Mouse (Mus musculus): ENCODE results near the gene Gp1ba. TPM values are rescaled to one million over a fixed set of nuclear protein-coding genes. Genes with fewer than 3 reads are reported as not detected.
A peak's percentile ranks its signal among the peaks of the same experiment; 100 is the strongest.

Gp1ba gene
- total and polyA plus RNA-seq, 2 experiments from 2014 or later: 0.08 to 0.10 TPM

- no peak for DNase-seq
- peaks cover 27% of the 10 kb centered on the region for H3K36me3 ChIP-seq (ENCODE audit: insufficient read depth)
- peaks cover 9% of the 10 kb centered on the region; the same call in 1 of the 2 replicates for H3K4me1 ChIP-seq (ENCODE audit: insufficient read depth)
- WGBS: 35% methylated on average over 14 of the region's 14 CpGs
- H3K9ac ChIP-seq: peak overlapping the region; percentile 80
- peak overlapping the region; percentile 97 for H3K27ac ChIP-seq (ENCODE audit: low read depth, low read length)
- no peaks in the 10 kb centered on the region for H3K9me3 ChIP-seq (ENCODE audit: low read length)
- TF ChIP-seq CTCF (IDR thresholded peaks at IDR 0.05; ENCODE audit: low read depth): no peak
- H3K4me3 ChIP-seq (ENCODE audit: low read depth, low read length): peak overlapping the region; percentile 70
- ATAC-seq: no peak
- H3K27me3 ChIP-seq (ENCODE audit: insufficient read depth, low read length): no peaks in the 10 kb centered on the region
- peak overlapping the region; percentile 87 for H3K4me2 ChIP-seq (ENCODE audit: low read depth)
Observed at GRCm38 (mm10) chr11:70670483-70670882, 31.6 kb downstream of the Gp1ba start.

DNA sequence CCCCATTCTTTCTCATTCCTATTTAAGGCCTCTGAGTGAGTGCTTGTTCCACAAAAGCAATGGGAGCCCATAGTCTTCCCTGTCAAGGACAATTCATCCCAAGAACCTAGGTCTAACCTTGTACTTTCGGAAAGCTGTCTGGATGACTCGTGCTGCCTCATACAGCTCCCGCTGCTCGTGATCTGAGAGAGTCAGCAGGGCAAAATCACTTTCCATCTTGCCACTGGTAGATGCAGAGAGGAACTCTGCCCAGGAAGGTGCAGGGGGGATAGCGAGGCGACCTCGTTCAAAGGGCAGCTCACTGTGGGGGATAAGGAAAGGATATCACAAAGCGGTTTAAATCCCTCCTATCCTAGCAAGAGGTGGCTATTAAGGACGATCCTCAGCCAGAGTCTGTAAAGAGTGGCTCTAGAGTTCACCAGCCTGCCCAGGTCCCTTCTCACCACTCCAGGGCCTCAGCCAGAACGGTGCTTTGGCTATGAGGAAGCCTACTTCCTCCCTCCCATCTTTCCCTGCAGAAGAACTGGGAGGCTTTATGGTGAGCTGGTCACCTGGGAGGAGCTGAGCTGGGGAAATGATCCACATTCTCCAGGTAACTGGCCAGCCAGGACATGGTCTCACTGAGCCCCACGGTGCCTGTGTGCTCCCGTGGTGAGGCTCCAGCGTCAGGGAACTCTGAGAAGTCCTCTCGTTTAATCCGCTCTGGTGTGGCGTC lies 32.6 kb downstream of the Gp1ba start:
- 0 out of 2 replicates have a peak overlapping the region, but pooled peaks have one; percentile 15 for H3K27ac ChIP-seq (ENCODE audit: low read depth, low read length)
- no peaks in the 10 kb centered on the region for H3K9me3 ChIP-seq (ENCODE audit: low read length)
- H3K4me2 ChIP-seq (ENCODE audit: low read depth): no peak overlapping the region
- no peak overlapping the region for H3K9ac ChIP-seq
- H3K27me3 ChIP-seq (ENCODE audit: insufficient read depth, low read length): no peaks in the 10 kb centered on the region
- peaks cover 9% of the 10 kb centered on the region; the same call in 1 of the 2 replicates for H3K4me1 ChIP-seq (ENCODE audit: insufficient read depth)
- H3K36me3 ChIP-seq (ENCODE audit: insufficient read depth): peaks cover 35% of the 10 kb centered on the region
- no peak for DNase-seq
- no peak for ATAC-seq
- H3K4me3 ChIP-seq (ENCODE audit: low read depth, low read length): no peak overlapping the region
- no peak for TF ChIP-seq CTCF (IDR thresholded peaks at IDR 0.05; ENCODE audit: low read depth)
- 79% methylated on average over 16 of the region's 16 CpGs for WGBS

DNA sequence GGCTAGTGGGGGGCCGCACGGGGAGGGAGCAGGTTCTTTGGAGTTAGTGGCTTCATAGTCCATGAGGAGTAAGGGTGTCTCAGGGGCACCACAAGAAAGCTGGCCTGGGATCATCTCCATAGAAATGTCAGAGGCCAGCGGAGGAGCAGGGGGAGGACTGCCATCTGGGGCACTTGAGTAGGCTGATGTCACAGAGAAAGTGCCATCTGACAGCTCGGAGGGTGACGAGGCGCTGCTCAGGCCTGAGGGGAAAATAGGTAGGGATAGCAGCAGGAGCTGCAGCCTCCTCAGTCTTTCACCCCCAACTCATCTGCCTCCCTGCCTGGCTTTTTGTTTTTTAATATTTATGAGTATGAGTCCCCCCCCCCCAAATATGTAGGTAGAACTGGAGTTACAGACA lies 35.1 kb downstream of the Gp1ba start:
- no peaks in the 10 kb centered on the region for H3K9me3 ChIP-seq (ENCODE audit: low read length)
- TF ChIP-seq CTCF (IDR thresholded peaks at IDR 0.05; ENCODE audit: low read depth): no peak
- H3K27me3 ChIP-seq (ENCODE audit: insufficient read depth, low read length): no peaks in the 10 kb centered on the region
- H3K4me1 ChIP-seq (ENCODE audit: insufficient read depth): peaks cover 9% of the 10 kb centered on the region; the same call in 1 of the 2 replicates
- no peak for ATAC-seq
- no peak overlapping the region for H3K4me3 ChIP-seq (ENCODE audit: low read depth, low read length)
- 65% methylated on average over 6 of the region's 6 CpGs for WGBS
- no peak overlapping the region for H3K9ac ChIP-seq
- no peak overlapping the region for H3K4me2 ChIP-seq (ENCODE audit: low read depth)
- no peak for DNase-seq
- H3K27ac ChIP-seq (ENCODE audit: low read depth, low read length): no peak overlapping the region
- peaks cover 51% of the 10 kb centered on the region for H3K36me3 ChIP-seq (ENCODE audit: insufficient read depth)

GRCm38 (mm10) chr11:70674501-70674900 lies 35.6 kb downstream of the Gp1ba start:
- Histone ChIP-seq H3K27me3 (ENCODE audit: insufficient read depth, low read length) (no peaks in the 10 kb centered on the region), H3K36me3 (ENCODE audit: insufficient read depth) (peaks cover 56% of the 10 kb centered on the region), H3K9ac (no peak overlapping the region), H3K4me3 (ENCODE audit: low read depth, low read length) (no peak overlapping the region), H3K4me1 (ENCODE audit: insufficient read depth) (peaks cover 9% of the 10 kb centered on the region; the same call in 1 of the 2 replicates), H3K9me3 (ENCODE audit: low read length) (no peaks in the 10 kb centered on the region), H3K27ac (ENCODE audit: low read depth, low read length) (no peak overlapping the region), H3K4me2 (ENCODE audit: low read depth) (no peak overlapping the region)
- WGBS: 63% methylated on average over 11 of the region's 11 CpGs
- DNase-seq (no peak), ATAC-seq (no peak)
- TF ChIP-seq CTCF (IDR thresholded peaks at IDR 0.05; ENCODE audit: low read depth): no peak

GRCm38 (mm10) chr11:70678092-70678491 lies 39.2 kb downstream of the Gp1ba start:
- Histone ChIP-seq H3K9ac (no peak overlapping the region), H3K4me3 (ENCODE audit: low read depth, low read length) (no peak overlapping the region), H3K27me3 (ENCODE audit: insufficient read depth, low read length) (no peaks in the 10 kb centered on the region), H3K36me3 (ENCODE audit: insufficient read depth) (peaks cover 67% of the 10 kb centered on the region), H3K4me2 (ENCODE audit: low read depth) (no peak overlapping the region), H3K9me3 (ENCODE audit: low read length) (no peaks in the 10 kb centered on the region), H3K4me1 (ENCODE audit: insufficient read depth) (no peaks in the 10 kb centered on the region), H3K27ac (ENCODE audit: low read depth, low read length) (no peak overlapping the region)
- WGBS: 86% methylated on average over 9 of the region's 9 CpGs
- no peak for ATAC-seq
- TF ChIP-seq CTCF (IDR thresholded peaks at IDR 0.05; ENCODE audit: low read depth): no peak
- DNase-seq: no peak

DNA sequence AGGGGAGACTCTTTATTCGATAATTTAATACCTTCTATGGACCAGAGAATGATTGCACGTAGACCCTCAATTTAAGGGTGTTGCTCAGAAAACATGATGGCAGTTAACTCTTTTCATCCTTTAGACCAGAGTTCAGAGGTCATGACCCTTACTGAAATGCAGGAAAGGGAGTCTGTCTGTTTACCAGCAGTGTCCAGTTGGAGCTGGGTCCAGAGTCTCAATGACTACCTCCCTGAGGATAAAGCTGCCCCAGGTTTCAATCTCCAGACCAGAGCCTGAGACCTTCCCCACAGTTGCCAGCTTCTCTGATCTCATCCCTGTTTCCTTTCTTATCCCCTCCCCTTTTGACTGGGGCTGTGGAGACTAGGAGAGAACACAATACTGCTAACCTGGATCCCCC lies 39.7 kb downstream of the Gp1ba start:
- TF ChIP-seq CTCF (IDR thresholded peaks at IDR 0.05; ENCODE audit: low read depth): no peak
- peaks cover 70% of the 10 kb centered on the region for H3K36me3 ChIP-seq (ENCODE audit: insufficient read depth)

GRCm38 (mm10) chr11:70679361-70679760 lies 40.4 kb downstream of the Gp1ba start:
- ATAC-seq: no peak
- no peaks in the 10 kb centered on the region for H3K4me1 ChIP-seq (ENCODE audit: insufficient read depth)
- DNase-seq: no peak
- no peak overlapping the region for H3K4me2 ChIP-seq (ENCODE audit: low read depth)
- H3K27me3 ChIP-seq (ENCODE audit: insufficient read depth, low read length): no peaks in the 10 kb centered on the region
- H3K9ac ChIP-seq: no peak overlapping the region
- no peak overlapping the region for H3K27ac ChIP-seq (ENCODE audit: low read depth, low read length)
- WGBS: 96% methylated on average over 8 of the region's 8 CpGs
- no peaks in the 10 kb centered on the region for H3K9me3 ChIP-seq (ENCODE audit: low read length)
- no peak overlapping the region for H3K4me3 ChIP-seq (ENCODE audit: low read depth, low read length)
- H3K36me3 ChIP-seq (ENCODE audit: insufficient read depth): peaks cover 69% of the 10 kb centered on the region
- TF ChIP-seq CTCF (IDR thresholded peaks at IDR 0.05; ENCODE audit: low read depth): no peak

More for the DNA sequence above, 39.7 kb downstream of the Gp1ba start:
- no peak for ATAC-seq
- Histone ChIP-seq H3K27me3 (ENCODE audit: insufficient read depth, low read length) (no peaks in the 10 kb centered on the region), H3K4me2 (ENCODE audit: low read depth) (no peak overlapping the region), H3K27ac (ENCODE audit: low read depth, low read length) (no peak overlapping the region), H3K4me3 (ENCODE audit: low read depth, low read length) (no peak overlapping the region), H3K9me3 (ENCODE audit: low read length) (no peaks in the 10 kb centered on the region), H3K4me1 (ENCODE audit: insufficient read depth) (no peaks in the 10 kb centered on the region), H3K9ac (no peak overlapping the region)
- DNase-seq: no peak
- 80% methylated on average over 2 of the region's 2 CpGs for WGBS

Data from forebrain, postnatal 0 days (tissue).